19 mouse cellular contexts compared by ENCODE assay signal in the genomic region with DNA sequence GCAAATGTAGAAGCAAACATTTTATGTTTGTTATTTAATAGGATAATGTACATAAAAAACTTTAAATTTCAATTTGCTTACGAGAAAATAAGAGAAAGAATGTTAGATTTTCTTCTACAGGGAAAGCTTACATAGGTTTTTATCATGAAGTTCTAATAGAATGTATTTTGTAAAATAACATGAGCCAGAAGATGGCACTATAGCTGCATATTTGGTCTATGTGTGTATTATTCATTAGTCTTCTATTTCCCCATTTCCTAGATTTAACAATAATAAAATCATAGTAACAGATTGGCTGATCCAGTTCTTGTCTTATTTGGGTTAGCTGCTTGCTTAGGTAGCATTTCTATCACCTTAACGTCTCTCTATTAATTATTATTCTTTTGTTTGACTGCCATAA. TPM values are rescaled to one million over a fixed set of nuclear protein-coding genes. Genes with fewer than 3 reads are reported as not detected.
DNase-seq lines count a peak whose midpoint lies in the region; ATAC-seq and TF ChIP-seq lines count a peak whose summit lies in the region.
"Had no signal": no experiment of that assay in that cellular context is flagged by ENCODE, and none has a peak within 500 bp of the region (broad histone marks: within the 10 kb centered on the region; RNA-seq: fewer than 3 reads in every experiment).

No protein-coding gene starts in this region.

- no peaks in the 10 kb centered on the region for H3K79me2 ChIP-seq in CH12.LX (replicated peaks; ENCODE audit: control insufficient read depth, extremely low read depth, insufficient read depth, poor library complexity, severe bottlenecking)

- no peak overlapping the region for H3K27ac ChIP-seq in gastrocnemius, adult 2 months
- no peak overlapping the region for H3K27ac ChIP-seq in left cerebral cortex, adult 2 months
- no peak overlapping the region for H3K27ac ChIP-seq in CH12.LX (ENCODE audit: insufficient read depth, low read depth)
- no peak overlapping the region for H3K27ac ChIP-seq in neural tube, embryonic 15.5 days (replicated peaks)
- H3K27ac ChIP-seq: lung, embryonic 15.5 days; midbrain, embryonic 10.5 days had no signal

- TF ChIP-seq CTCF in gastrocnemius, adult 2 months (IDR thresholded peaks at IDR 0.05): peak; percentile 3; the same call in 1 of the 2 replicates
- peak; percentile 56 for TF ChIP-seq CTCF in left cerebral cortex, adult 2 months (IDR thresholded peaks at IDR 0.05)
- peak in 1 of 2 experiments; percentile 62; a peak in 2 of 4 replicates for TF ChIP-seq CTCF in CH12.LX (conservative IDR thresholded peaks at IDR 0.05 in 1 of 2, IDR thresholded peaks at IDR 0.05 in 1 of 2; ENCODE audit: low read depth in 2 of 2, low read length in 2 of 2)

- H3K36me3 ChIP-seq in CH12.LX (replicated peaks in 1 of 2; ENCODE audit: control insufficient read depth in 1 of 2, insufficient read depth in 1 of 2, low read length in 1 of 2): no peaks in the 10 kb centered on the region
- no peaks in the 10 kb centered on the region for H3K36me3 ChIP-seq in neural tube, embryonic 15.5 days
- H3K36me3 ChIP-seq: lung, embryonic 15.5 days; midbrain, embryonic 10.5 days had no signal

- peak; percentile 70 for TF ChIP-seq RAD21 in CH12.LX (IDR thresholded peaks at IDR 0.05; ENCODE audit: low read depth, low read length)

- no peak overlapping the region for H3K9ac ChIP-seq in CH12.LX (ENCODE audit: insufficient read depth, low read depth)
- H3K9ac ChIP-seq in neural tube, embryonic 15.5 days (replicated peaks): no peak overlapping the region
- H3K9ac ChIP-seq: lung, embryonic 15.5 days had no signal

- no peak for DNase-seq in gastrocnemius, adult 2 months
- DNase-seq in gastrocnemius, adult 18-20 months (ENCODE audit: low spot score): no peak
- no peak for DNase-seq in left cerebral cortex, adult 2 months (ENCODE audit: extremely low spot score in 1 of 2, low spot score in 2 of 2)
- DNase-seq in left cerebral cortex, adult 8-10 months (ENCODE audit: low spot score in 2 of 2): no peak
- DNase-seq in CH12.LX (ENCODE audit: extremely low read depth): peak; percentile 10
- peak; percentile 71 for DNase-seq in adipocyte (ENCODE audit: low spot score)
- DNase-seq in ovary, postnatal 10 days (ENCODE audit: low spot score): no peak
- DNase-seq: cerebellum, postnatal 14 days; left cerebral cortex, postnatal 4 days; right cerebral cortex, adult 18-20 months; thymus, adult 18-20 months had no signal

- no peak for ATAC-seq in neural tube, embryonic 15.5 days (ENCODE audit: low FRiP score)

- H3K4me3 ChIP-seq in gastrocnemius, adult 2 months: no peak overlapping the region
- H3K4me3 ChIP-seq in left cerebral cortex, adult 2 months: no peak overlapping the region
- no peak overlapping the region for H3K4me3 ChIP-seq in CH12.LX (replicated peaks in 1 of 3; ENCODE audit: low read depth in 2 of 3, low read length in 2 of 3, poor library complexity in 1 of 3)
- no peak overlapping the region for H3K4me3 ChIP-seq in neural tube, embryonic 15.5 days (replicated peaks)
- H3K4me3 ChIP-seq: lung, embryonic 15.5 days; midbrain, embryonic 10.5 days had no signal

- no peaks in the 10 kb centered on the region for H3K4me1 ChIP-seq in CH12.LX (ENCODE audit: control insufficient read depth in 1 of 2, insufficient read depth in 2 of 2)
- no peaks in the 10 kb centered on the region for H3K4me1 ChIP-seq in neural tube, embryonic 15.5 days
- H3K4me1 ChIP-seq: lung, embryonic 15.5 days; midbrain, embryonic 10.5 days had no signal

- H3K27me3 ChIP-seq in CH12.LX (replicated peaks): no peaks in the 10 kb centered on the region
- no peaks in the 10 kb centered on the region for H3K27me3 ChIP-seq in neural tube, embryonic 15.5 days (replicated peaks)
- H3K27me3 ChIP-seq: lung, embryonic 15.5 days had no signal

- 85% methylated on average over 2 of the region's 2 CpGs for WGBS in neural tube, embryonic 15.5 days

- intact Hi-C loops in gastrocnemius, adult 2 months (cut with DNase I): no loop called here
- intact Hi-C loops in left cerebral cortex, adult 2 months (cut with DNase I): loop anchor here (2.0 to 5.0 kb wide), 2 partner anchors 166 to 200 kb away; no protein-coding TSS in a partner anchor

- H3K4me2 ChIP-seq in CH12.LX (ENCODE audit: insufficient read depth, low read depth, poor library complexity, severe bottlenecking): no peak overlapping the region
- no peak overlapping the region for H3K4me2 ChIP-seq in neural tube, embryonic 15.5 days
- H3K4me2 ChIP-seq: lung, embryonic 15.5 days had no signal

- in situ Hi-C loops in CH12.LX (cut with MboI; ENCODE audit: low pct_ligation_motif_present, low pct_unique_long_range_greater_than_20kb, low sequenced_read_pairs): loop anchor here (25.0 kb wide), 2 partner anchors 155 to 280 kb away; a partner anchor contains a TSS

- H3K9me3 ChIP-seq in CH12.LX (replicated peaks; ENCODE audit: low read length): no peaks in the 10 kb centered on the region
- no peaks in the 10 kb centered on the region for H3K9me3 ChIP-seq in neural tube, embryonic 15.5 days (replicated peaks)
- H3K9me3 ChIP-seq: lung, embryonic 15.5 days; midbrain, embryonic 10.5 days had no signal

- dilution Hi-C loops in CH12.LX (cut with MboI; ENCODE audit: extremely low pct_ligation_motif_present, extremely low pct_unique_long_range_greater_than_20kb, low sequenced_read_pairs): no loop called here

- TF ChIP-seq POLR2A in CH12.LX (IDR thresholded peaks at IDR 0.05; ENCODE audit: low read depth, low read length): no peak

- TF ChIP-seq EP300 in CH12.LX (IDR thresholded peaks at IDR 0.05; ENCODE audit: low read length): no peak

TF ChIP-seq in CH12.LX, 34 proteins besides CTCF, POLR2A, EP300 and RAD21:
- TF ChIP-seq UBTF (IDR thresholded peaks at IDR 0.05; ENCODE audit: low read depth, low read length): no peak
- TF ChIP-seq SMC3 (IDR thresholded peaks at IDR 0.05; ENCODE audit: low read depth, low read length): peak; percentile 47

RNA-seq across cellular contexts. Expression of a gene that starts 13.8 kb away (rescaled TPM):
- total RNA-seq in gastrocnemius, adult 2 months (2021): not detected
- total RNA-seq in gastrocnemius, adult 18-20 months (2021): not detected
- total RNA-seq in left cerebral cortex, adult 2 months (2021): under 1 TPM; 0.11 to 0.12 TPM
- total RNA-seq in left cerebral cortex, adult 8-10 months (2022): under 1 TPM in 1 of 4 experiments, not detected in 3; 0.46 TPM
- total RNA-seq in CH12.LX (2012; rRNA removed) (not detected in 2 replicates), CH12.LX (2014; rRNA removed) (not detected in 2 replicates)
- not detected in 2 replicates for polyA plus RNA-seq in CH12.LX (2012; ENCODE audit: insufficient read length, low read depth)
- polyA plus RNA-seq in neural tube, embryonic 15.5 days (2015; fragmentation: Nextera tagmentation; extraction: Ambion mirVana): not detected in 2 replicates
- total RNA-seq: heart, adult 8-10 months; heart, postnatal 25 days; left cerebral cortex, postnatal 4 days had no signal
- polyA plus RNA-seq: intestine, embryonic 14.5 days; lung, embryonic 15.5 days; midbrain, embryonic 10.5 days; neural tube, embryonic 11.5 days; spleen, adult 2 months had no signal

RNA-seq across cellular contexts. Expression of a gene that starts 35.8 kb away (rescaled TPM):
- not detected for total RNA-seq in gastrocnemius, adult 2 months (2021)
- not detected for total RNA-seq in gastrocnemius, adult 18-20 months (2021)
- total RNA-seq in left cerebral cortex, adult 2 months (2021): not detected
- total RNA-seq in left cerebral cortex, adult 8-10 months (2022): not detected
- total RNA-seq in CH12.LX (2012; rRNA removed) (not detected in 2 replicates), CH12.LX (2014; rRNA removed) (not detected in 2 replicates)
- polyA plus RNA-seq in CH12.LX (2012; ENCODE audit: insufficient read length, low read depth): not detected in 2 replicates
- not detected in 2 replicates for polyA plus RNA-seq in neural tube, embryonic 15.5 days (2015; fragmentation: Nextera tagmentation; extraction: Ambion mirVana)
- total RNA-seq: heart, adult 8-10 months; heart, postnatal 25 days; left cerebral cortex, postnatal 4 days had no signal
- polyA plus RNA-seq: intestine, embryonic 14.5 days; midbrain, embryonic 10.5 days; neural tube, embryonic 11.5 days; spleen, adult 2 months had no signal

Comparison
In these comparisons a context has a peak if more than half of its experiments do, and no peak if none do; other contexts are left out.
1. DNase-seq: peak in CH12.LX (single experiment) and adipocyte (single experiment); none in gastrocnemius, adult 2 months (single experiment), gastrocnemius, adult 18-20 months (single experiment), left cerebral cortex, adult 2 months (0 of 2), left cerebral cortex, adult 8-10 months (0 of 2) and ovary, postnatal 10 days (single experiment).